Mouse (Mus musculus): ENCODE measurements around the gene Chic2. TPM values are rescaled to one million over a fixed set of nuclear protein-coding genes. Genes with fewer than 3 reads are reported as not detected.

Gene Chic2
- polyA plus RNA-seq, 1 experiment from 2014 or later, result 46.8 TPM

- 40% methylated on average over 7 of the region's 7 CpGs for WGBS
- Histone ChIP-seq H3K4me1 (ENCODE audit: control insufficient read depth, insufficient read depth, low read length) (peaks cover 19% of the 10 kb centered on the region), H3K9ac (ENCODE audit: low read length) (no peak overlapping the region)
Measured at GRCm38 (mm10) chr5:74979586-74979985, 65.0 kb downstream of the Chic2 start.

GRCm38 (mm10) chr5:74975507-74975906 is 69.1 kb downstream of the Chic2 start:
- no peak overlapping the region for H3K4me3 ChIP-seq (ENCODE audit: low read depth, low read length)
- H3K4me1 ChIP-seq (ENCODE audit: control insufficient read depth, insufficient read depth, low read length), result peaks cover 12% of the 10 kb centered on the region
- ATAC-seq (ENCODE audit: insufficient read depth, low FRiP score, low TSS enrichment) (no peak), DNase-seq (ENCODE audit: low spot score) (no peak)
- H3K27me3 ChIP-seq (ENCODE audit: control insufficient read depth, insufficient read depth, low read length), result peaks cover 7% of the 10 kb centered on the region; the same call in 1 of the 2 replicates
- 94% methylated on average over 7 of the region's 7 CpGs for WGBS
- H3K9ac ChIP-seq (ENCODE audit: low read length), result no peak overlapping the region
- H3K36me3 ChIP-seq (ENCODE audit: control insufficient read depth, insufficient read depth, low read length), result no peaks in the 10 kb centered on the region
- H3K4me2 ChIP-seq (ENCODE audit: low read depth), result no peak overlapping the region
- no peak overlapping the region for H3K27ac ChIP-seq (ENCODE audit: low read depth, low read length)
- no peaks in the 10 kb centered on the region for H3K9me3 ChIP-seq (ENCODE audit: control insufficient read depth, low read length)

More at GRCm38 (mm10) chr5:74979586-74979985, 65.0 kb downstream of the Chic2 start:
- no peak overlapping the region for H3K27ac ChIP-seq (ENCODE audit: low read depth, low read length)
- no peak overlapping the region for H3K4me2 ChIP-seq (ENCODE audit: low read depth)
- no peaks in the 10 kb centered on the region for H3K36me3 ChIP-seq (ENCODE audit: control insufficient read depth, insufficient read depth, low read length)
- DNase-seq (ENCODE audit: low spot score) (no peak), ATAC-seq (ENCODE audit: insufficient read depth, low FRiP score, low TSS enrichment) (no peak)
- H3K27me3 ChIP-seq (ENCODE audit: control insufficient read depth, insufficient read depth, low read length), result peaks cover 9% of the 10 kb centered on the region; the same call in 1 of the 2 replicates
- no peaks in the 10 kb centered on the region for H3K9me3 ChIP-seq (ENCODE audit: control insufficient read depth, low read length)
- H3K4me3 ChIP-seq (ENCODE audit: low read depth, low read length), result no peak overlapping the region

- no peaks in the 10 kb centered on the region for H3K9me3 ChIP-seq (ENCODE audit: control insufficient read depth, low read length)
- peaks cover 8% of the 10 kb centered on the region for H3K4me1 ChIP-seq (ENCODE audit: control insufficient read depth, insufficient read depth, low read length)
- ATAC-seq (ENCODE audit: insufficient read depth, low FRiP score, low TSS enrichment) (no peak), DNase-seq (ENCODE audit: low spot score) (no peak)
- no peak overlapping the region for H3K27ac ChIP-seq (ENCODE audit: low read depth, low read length)
- peaks cover 7% of the 10 kb centered on the region; the same call in 1 of the 2 replicates for H3K27me3 ChIP-seq (ENCODE audit: control insufficient read depth, insufficient read depth, low read length)
- no peak overlapping the region for H3K9ac ChIP-seq (ENCODE audit: low read length)
- H3K36me3 ChIP-seq (ENCODE audit: control insufficient read depth, insufficient read depth, low read length), result no peaks in the 10 kb centered on the region
- H3K4me2 ChIP-seq (ENCODE audit: low read depth), result no peak overlapping the region
- no peak overlapping the region for H3K4me3 ChIP-seq (ENCODE audit: low read depth, low read length)
- 59% methylated on average over 12 of the region's 12 CpGs for WGBS
Measured at GRCm38 (mm10) chr5:74974726-74975411, 69.7 kb downstream of the Chic2 start.

- H3K4me2 ChIP-seq (ENCODE audit: low read depth), result no peak overlapping the region
- H3K9me3 ChIP-seq (ENCODE audit: control insufficient read depth, low read length), result no peaks in the 10 kb centered on the region
- no peak overlapping the region for H3K9ac ChIP-seq (ENCODE audit: low read length)
- DNase-seq (ENCODE audit: low spot score) (peak; percentile 46), ATAC-seq (ENCODE audit: insufficient read depth, low FRiP score, low TSS enrichment) (no peak)
- H3K4me1 ChIP-seq (ENCODE audit: control insufficient read depth, insufficient read depth, low read length), result peaks cover 3% of the 10 kb centered on the region; the same call in 1 of the 2 replicates
- H3K4me3 ChIP-seq (ENCODE audit: low read depth, low read length), result no peak overlapping the region
- H3K36me3 ChIP-seq (ENCODE audit: control insufficient read depth, insufficient read depth, low read length), result no peaks in the 10 kb centered on the region
- no peak overlapping the region for H3K27ac ChIP-seq (ENCODE audit: low read depth, low read length)
- WGBS, result 45% methylated on average over 22 of the region's 22 CpGs
- H3K27me3 ChIP-seq (ENCODE audit: control insufficient read depth, insufficient read depth, low read length), result peaks cover 7% of the 10 kb centered on the region; the same call in 1 of the 2 replicates
Measured at GRCm38 (mm10) chr5:74974061-74974581, 70.5 kb downstream of the Chic2 start.

GRCm38 (mm10) chr5:74971418-74971817 is 73.2 kb downstream of the Chic2 start:
- H3K4me1 ChIP-seq (ENCODE audit: control insufficient read depth, insufficient read depth, low read length), result peaks cover 3% of the 10 kb centered on the region; the same call in 1 of the 2 replicates
- no peak overlapping the region for H3K4me2 ChIP-seq (ENCODE audit: low read depth)
- no peak overlapping the region for H3K9ac ChIP-seq (ENCODE audit: low read length)
- no peak overlapping the region for H3K27ac ChIP-seq (ENCODE audit: low read depth, low read length)
- H3K36me3 ChIP-seq (ENCODE audit: control insufficient read depth, insufficient read depth, low read length), result no peaks in the 10 kb centered on the region
- H3K9me3 ChIP-seq (ENCODE audit: control insufficient read depth, low read length), result no peaks in the 10 kb centered on the region
- no peaks in the 10 kb centered on the region for H3K27me3 ChIP-seq (ENCODE audit: control insufficient read depth, insufficient read depth, low read length)
- H3K4me3 ChIP-seq (ENCODE audit: low read depth, low read length), result no peak overlapping the region
- no peak for DNase-seq (ENCODE audit: low spot score)
- ATAC-seq (ENCODE audit: insufficient read depth, low FRiP score, low TSS enrichment), result no peak
- 57% methylated on average over 7 of the region's 7 CpGs for WGBS

GRCm38 (mm10) chr5:74969341-74969740 is 75.2 kb downstream of the Chic2 start:
- H3K9me3 ChIP-seq (ENCODE audit: control insufficient read depth, low read length), result no peaks in the 10 kb centered on the region
- no peak overlapping the region for H3K4me3 ChIP-seq (ENCODE audit: low read depth, low read length)
- DNase-seq (ENCODE audit: low spot score) (no peak), ATAC-seq (ENCODE audit: insufficient read depth, low FRiP score, low TSS enrichment) (no peak)
- no peak overlapping the region for H3K4me2 ChIP-seq (ENCODE audit: low read depth)
- H3K4me1 ChIP-seq (ENCODE audit: control insufficient read depth, insufficient read depth, low read length), result no peaks in the 10 kb centered on the region; the same call in 1 of the 2 replicates
- no peaks in the 10 kb centered on the region for H3K36me3 ChIP-seq (ENCODE audit: control insufficient read depth, insufficient read depth, low read length)
- H3K27me3 ChIP-seq (ENCODE audit: control insufficient read depth, insufficient read depth, low read length), result no peaks in the 10 kb centered on the region
- H3K27ac ChIP-seq (ENCODE audit: low read depth, low read length), result no peak overlapping the region
- H3K9ac ChIP-seq (ENCODE audit: low read length), result no peak overlapping the region
- 92% methylated on average over 6 of the region's 6 CpGs for WGBS

- no peak overlapping the region for H3K4me3 ChIP-seq (ENCODE audit: low read depth, low read length)
- H3K9ac ChIP-seq (ENCODE audit: low read length), result no peak overlapping the region
- DNase-seq (ENCODE audit: low spot score) (no peak), ATAC-seq (ENCODE audit: insufficient read depth, low FRiP score, low TSS enrichment) (no peak)
- H3K27me3 ChIP-seq (ENCODE audit: control insufficient read depth, insufficient read depth, low read length), result no peaks in the 10 kb centered on the region
- no peak overlapping the region for H3K27ac ChIP-seq (ENCODE audit: low read depth, low read length)
- H3K4me2 ChIP-seq (ENCODE audit: low read depth), result no peak overlapping the region
- WGBS, result 81% methylated on average over 3 of the region's 3 CpGs
- H3K9me3 ChIP-seq (ENCODE audit: control insufficient read depth, low read length), result no peaks in the 10 kb centered on the region
- no peaks in the 10 kb centered on the region for H3K36me3 ChIP-seq (ENCODE audit: control insufficient read depth, insufficient read depth, low read length)
- H3K4me1 ChIP-seq (ENCODE audit: control insufficient read depth, insufficient read depth, low read length), result no peaks in the 10 kb centered on the region
Measured at GRCm38 (mm10) chr5:74967882-74968281, 76.7 kb downstream of the Chic2 start.

GRCm38 (mm10) chr5:74966891-74967290 is 77.7 kb downstream of the Chic2 start:
- H3K9me3 ChIP-seq (ENCODE audit: control insufficient read depth, low read length), result no peaks in the 10 kb centered on the region
- ATAC-seq (ENCODE audit: insufficient read depth, low FRiP score, low TSS enrichment), result no peak
- H3K4me3 ChIP-seq (ENCODE audit: low read depth, low read length), result no peak overlapping the region
- no peak overlapping the region for H3K4me2 ChIP-seq (ENCODE audit: low read depth)
- no peak overlapping the region for H3K27ac ChIP-seq (ENCODE audit: low read depth, low read length)
- H3K36me3 ChIP-seq (ENCODE audit: control insufficient read depth, insufficient read depth, low read length), result no peaks in the 10 kb centered on the region
- no peaks in the 10 kb centered on the region for H3K4me1 ChIP-seq (ENCODE audit: control insufficient read depth, insufficient read depth, low read length)
- no peaks in the 10 kb centered on the region for H3K27me3 ChIP-seq (ENCODE audit: control insufficient read depth, insufficient read depth, low read length)
- DNase-seq (ENCODE audit: low spot score), result no peak
- 81% methylated on average over 10 of the region's 10 CpGs for WGBS
- no peak overlapping the region for H3K9ac ChIP-seq (ENCODE audit: low read length)

- Histone ChIP-seq H3K27ac (ENCODE audit: low read depth, low read length) (no peak overlapping the region), H3K4me2 (ENCODE audit: low read depth) (no peak overlapping the region), H3K36me3 (ENCODE audit: control insufficient read depth, insufficient read depth, low read length) (no peaks in the 10 kb centered on the region), H3K9me3 (ENCODE audit: control insufficient read depth, low read length) (no peaks in the 10 kb centered on the region), H3K4me1 (ENCODE audit: control insufficient read depth, insufficient read depth, low read length) (no peaks in the 10 kb centered on the region; the same call in 1 of the 2 replicates), H3K4me3 (ENCODE audit: low read depth, low read length) (no peak overlapping the region), H3K27me3 (ENCODE audit: control insufficient read depth, insufficient read depth, low read length) (peaks cover 4% of the 10 kb centered on the region; the same call in 1 of the 2 replicates), H3K9ac (ENCODE audit: low read length) (no peak overlapping the region)
- 74% methylated on average over 5 of the region's 5 CpGs for WGBS
- DNase-seq (ENCODE audit: low spot score) (no peak), ATAC-seq (ENCODE audit: insufficient read depth, low FRiP score, low TSS enrichment) (no peak)
Measured at GRCm38 (mm10) chr5:74962771-74963170, 81.8 kb downstream of the Chic2 start.
